In the genomic region with DNA sequence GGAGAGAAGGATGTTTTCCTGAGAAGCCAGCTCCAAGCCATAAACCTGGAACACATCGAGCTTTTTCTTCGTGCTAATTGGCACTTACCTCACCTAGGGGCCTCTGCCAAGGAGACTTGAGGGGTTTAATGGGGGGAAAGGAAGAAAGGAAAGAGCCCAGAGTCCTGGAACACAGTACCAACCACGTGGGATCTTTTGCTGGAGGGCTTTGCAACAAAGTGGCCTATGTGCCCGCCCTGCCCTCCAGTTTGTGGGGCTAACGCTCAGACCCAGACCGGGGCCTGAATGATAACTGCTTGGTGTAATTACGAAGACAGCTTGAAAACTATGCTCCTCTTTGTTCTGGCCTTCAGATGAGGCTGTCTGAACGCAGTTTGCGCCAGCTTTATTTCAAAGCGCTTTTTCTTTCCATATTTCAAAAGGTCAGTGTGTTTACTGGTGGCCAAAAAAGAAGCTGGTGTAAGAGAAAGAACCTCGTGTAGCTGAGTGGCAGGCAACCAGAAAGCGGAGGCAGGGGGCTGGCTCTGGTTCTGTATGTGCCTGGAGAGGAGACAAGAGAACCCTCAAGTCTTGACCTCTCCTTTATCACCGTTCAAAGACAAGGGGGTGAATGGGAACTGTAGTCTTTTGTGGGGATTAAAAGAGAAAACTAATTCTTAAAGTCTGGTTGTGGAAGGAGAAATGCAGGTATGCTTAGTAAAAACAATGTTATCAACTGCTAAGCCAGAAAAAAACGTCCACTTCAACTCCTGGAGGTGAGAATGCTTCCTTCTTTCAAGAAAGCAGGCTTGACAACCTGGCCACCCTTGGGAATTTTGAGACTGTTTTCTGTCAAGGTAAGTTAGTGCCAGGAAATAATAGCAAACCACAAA, we compare ENCODE assay signal across 10 mouse cellular contexts.
DNase-seq lines count a peak whose midpoint lies in the region; ATAC-seq lines count a peak whose summit lies in the region.
"Had no signal": no experiment of that assay in that cellular context is flagged by ENCODE, and none has a peak within 500 bp of the region (broad histone marks: within the 10 kb centered on the region; RNA-seq: fewer than 3 reads in every experiment).

No protein-coding gene starts in this region.

- H3K4me1 ChIP-seq in lung, embryonic 15.5 days = peaks cover 16% of the 10 kb centered on the region
- peaks cover 15% of the 10 kb centered on the region for H3K4me1 ChIP-seq in forebrain, embryonic 12.5 days
- peaks cover 10% of the 10 kb centered on the region for H3K4me1 ChIP-seq in midbrain, embryonic 16.5 days (ENCODE audit: control insufficient read depth, insufficient read depth, low read length)

- WGBS in lung, embryonic 15.5 days = 34% methylated on average over 14 of the region's 14 CpGs
- 14% methylated on average over 14 of the region's 14 CpGs for WGBS in forebrain, embryonic 12.5 days
- 28% methylated on average over 14 of the region's 14 CpGs for WGBS in midbrain, embryonic 16.5 days

- H3K9ac ChIP-seq in lung, embryonic 15.5 days = no peak overlapping the region; the same call in 1 of the 2 replicates
- no peak overlapping the region for H3K9ac ChIP-seq in forebrain, embryonic 12.5 days
- no peak overlapping the region for H3K9ac ChIP-seq in midbrain, embryonic 16.5 days (ENCODE audit: low read depth, low read length)

- no peak overlapping the region for H3K4me3 ChIP-seq in lung, embryonic 15.5 days
- no peak overlapping the region for H3K4me3 ChIP-seq in forebrain, embryonic 12.5 days (replicated peaks)
- H3K4me3 ChIP-seq in midbrain, embryonic 16.5 days (ENCODE audit: low read depth, low read length) = no peak overlapping the region
- H3K4me3 ChIP-seq: myocyte had no signal

- H3K4me2 ChIP-seq in lung, embryonic 15.5 days = peak overlapping the region; percentile 22; the same call in 1 of the 2 replicates
- peak overlapping the region; percentile 19; the same call in 1 of the 2 replicates for H3K4me2 ChIP-seq in forebrain, embryonic 12.5 days
- H3K4me2 ChIP-seq in midbrain, embryonic 16.5 days (ENCODE audit: low read length) = no peak overlapping the region; the same call in 1 of the 2 replicates

- no peaks in the 10 kb centered on the region for H3K36me3 ChIP-seq in lung, embryonic 15.5 days
- H3K36me3 ChIP-seq in forebrain, embryonic 12.5 days (replicated peaks) = no peaks in the 10 kb centered on the region
- H3K36me3 ChIP-seq in midbrain, embryonic 16.5 days (ENCODE audit: control insufficient read depth, insufficient read depth, low read length) = no peaks in the 10 kb centered on the region
- H3K36me3 ChIP-seq: G1E had no signal

- no peaks in the 10 kb centered on the region for H3K9me3 ChIP-seq in lung, embryonic 15.5 days
- H3K9me3 ChIP-seq in forebrain, embryonic 12.5 days = no peaks in the 10 kb centered on the region
- no peaks in the 10 kb centered on the region for H3K9me3 ChIP-seq in midbrain, embryonic 16.5 days (replicated peaks; ENCODE audit: control insufficient read depth, low read length, poor library complexity, severe bottlenecking)

- no peak for DNase-seq in lung, postnatal 10 days
- peak; percentile 24 for DNase-seq in layer of hippocampus, adult 9-10 months (ENCODE audit: low spot score)
- no peak for DNase-seq in urinary bladder, postnatal 10 days (ENCODE audit: low spot score)
- DNase-seq in kidney, adult 18-20 months = no peak
- DNase-seq in lung, postnatal 25 days (ENCODE audit: low spot score) = no peak

- peak overlapping the region; percentile 59 for H3K27ac ChIP-seq in lung, embryonic 15.5 days
- peak overlapping the region; percentile 80 for H3K27ac ChIP-seq in forebrain, embryonic 12.5 days
- H3K27ac ChIP-seq in midbrain, embryonic 16.5 days (ENCODE audit: low read length) = no peak overlapping the region

- ATAC-seq in lung, embryonic 15.5 days (ENCODE audit: borderline replicate concordance, extremely low read depth, low FRiP score, low TSS enrichment) = no peak
- ATAC-seq in forebrain, embryonic 12.5 days (ENCODE audit: low FRiP score) = peak; percentile 95
- peak; percentile 94 for ATAC-seq in midbrain, embryonic 16.5 days

- no peaks in the 10 kb centered on the region for H3K27me3 ChIP-seq in lung, embryonic 15.5 days
- H3K27me3 ChIP-seq in forebrain, embryonic 12.5 days = no peaks in the 10 kb centered on the region
- no peaks in the 10 kb centered on the region for H3K27me3 ChIP-seq in midbrain, embryonic 16.5 days (ENCODE audit: control insufficient read depth, insufficient read depth, low read depth, low read length)
